Mouse (Mus musculus) forebrain, embryonic 14.5 days (tissue): ENCODE data around the gene H2-Q1. TPM values are rescaled to one million over a fixed set of nuclear protein-coding genes. Genes with fewer than 3 reads are reported as not detected.
A peak's percentile ranks its signal among the peaks of the same experiment; 100 is the strongest.

ENCODE experiments used
- ATAC-seq: fragments of 200-750 bp; cut with Nextera tagmentation; 2 replicates; pipeline ENCODE4 v1.8.0; 2017; ENCODE audit warnings: mild to moderate bottlenecking, moderate library complexity
- DNase-seq: peaks from one replicate; pipeline ENCODE4 v3.0.0-alpha.2; 2015; ENCODE audit warnings: low spot score
- H3K27ac ChIP-seq: fragments of 300-500 bp; sonication (generic); 2 replicates; pipeline ENCODE4 v1.5.1; 2014; ENCODE audit warnings: low read depth, mild to moderate bottlenecking, control low read depth, low read length, moderate library complexity
- H3K27me3 ChIP-seq: fragments of 300-500 bp; sonication (generic); replicated peaks from 2 replicates; pipeline ENCODE4 v1.6.1; 2014; ENCODE audit warnings: low read length, control low read depth, mixed read lengths; ENCODE audit not compliant: control insufficient read depth, insufficient read depth
- H3K36me3 ChIP-seq: fragments of 300-500 bp; sonication (generic); 2 replicates; pipeline ENCODE4 v1.6.1; 2014; ENCODE audit warnings: low read length, control low read depth; ENCODE audit not compliant: control insufficient read depth, insufficient read depth
- H3K4me1 ChIP-seq: fragments of 300-500 bp; sonication (generic); 2 replicates; pipeline ENCODE4 v1.6.1; 2014; ENCODE audit warnings: antibody characterized with exemption, low read length, control low read depth; ENCODE audit not compliant: control insufficient read depth, insufficient read depth
- H3K4me2 ChIP-seq: fragments of 300-500 bp; sonication (generic); 2 replicates; pipeline ENCODE4 v1.6.1; 2014; ENCODE audit warnings: mild to moderate bottlenecking, control low read depth, low read length
- H3K4me3 ChIP-seq: fragments of 300-500 bp; sonication (generic); 2 replicates; pipeline ENCODE4 v1.5.1; 2014; ENCODE audit warnings: low read depth, low read length, control low read depth
- H3K9ac ChIP-seq: fragments of 300-500 bp; sonication (generic); 2 replicates; pipeline ENCODE4 v1.6.1; 2014; ENCODE audit warnings: mild to moderate bottlenecking, low read length, control low read depth, moderate library complexity
- H3K9me3 ChIP-seq: fragments of 300-500 bp; sonication (generic); replicated peaks from 2 replicates; pipeline ENCODE4 v1.6.1; 2016; ENCODE audit warnings: low read length, control low read depth, mixed read lengths; ENCODE audit not compliant: control insufficient read depth
- WGBS: fragments of 180-500 bp; shearing (Covaris S2); extraction: QIAGEN DNeasy Blood & Tissue Kit; methylation state at CpG from one replicate; pipeline ENCODE4 v1.1.7; 2014; 5-methylcytosine and 5-hydroxymethylcytosine counted together
- polyA plus RNA-seq: library from polyadenylated mRNA; unstranded; fragments of >200 nt; fragmentation: Nextera tagmentation; extraction: Ambion mirVana; gene quantifications from 2 replicates; pipeline ENCODE4 v1.2.1, GENCODE M21; 2014

The H2-Q1 gene
- polyA plus RNA-seq, 1 experiment from 2014 or later: not detected

DNA sequence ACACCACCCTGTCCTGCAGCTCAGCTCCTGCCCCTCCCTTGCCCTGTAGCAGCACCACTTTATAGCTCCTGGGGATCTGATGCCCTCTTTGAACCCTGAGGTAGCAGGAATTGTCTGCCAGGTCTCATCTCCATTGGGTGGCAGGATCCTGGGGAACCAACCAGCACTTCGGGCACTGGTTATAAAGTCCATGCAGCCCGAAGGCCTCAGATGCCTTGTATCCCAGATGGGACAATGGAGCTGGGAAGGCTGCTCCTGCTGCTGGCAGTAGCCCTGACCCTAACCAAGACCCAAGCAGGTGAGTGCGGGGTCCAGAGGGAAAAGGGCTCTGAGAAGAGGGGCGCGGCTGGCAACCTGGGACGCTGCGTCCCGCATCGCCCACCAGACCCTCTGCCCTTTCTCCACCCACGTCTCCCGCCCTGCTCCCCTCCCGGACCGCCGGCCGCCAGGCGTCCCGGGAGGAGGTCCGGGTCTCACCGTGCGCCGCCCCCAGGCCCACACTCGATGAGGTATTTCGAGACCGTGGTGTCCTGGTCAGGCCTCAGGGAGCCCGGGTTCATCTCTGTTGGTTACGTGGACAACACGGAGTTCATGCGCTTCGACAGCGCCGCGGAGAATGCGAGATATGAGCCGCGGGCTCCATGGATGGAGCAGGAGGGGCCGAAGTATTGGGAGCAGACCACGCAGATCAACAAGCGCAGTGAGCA lies 38.7 kb downstream of the H2-Q1 start:
- no peak for DNase-seq
- H3K36me3 ChIP-seq: no peaks in the 10 kb centered on the region
- H3K27me3 ChIP-seq: 0 out of 2 replicates have a peak, but pooled peaks cover 13% of the 10 kb centered on the region
- ATAC-seq: no peak
- H3K9ac ChIP-seq: peak overlapping the region; percentile 35; the same call in 1 of the 2 replicates
- 12% methylated on average over 38 of the region's 38 CpGs for WGBS
- no peaks in the 10 kb centered on the region; the same call in 1 of the 2 replicates for H3K4me1 ChIP-seq
- H3K4me2 ChIP-seq: peak overlapping the region; percentile 61
- H3K9me3 ChIP-seq: no peaks in the 10 kb centered on the region
- H3K27ac ChIP-seq: no peak overlapping the region
- peak overlapping the region; percentile 23 for H3K4me3 ChIP-seq

- H3K36me3 ChIP-seq: no peaks in the 10 kb centered on the region
- H3K4me1 ChIP-seq: no peaks in the 10 kb centered on the region; the same call in 1 of the 2 replicates
- H3K27ac ChIP-seq: no peak overlapping the region
- ATAC-seq: no peak
- peak overlapping the region; percentile 61 for H3K4me2 ChIP-seq
- DNase-seq: no peak
- no peaks in the 10 kb centered on the region for H3K9me3 ChIP-seq
- WGBS: 20% methylated on average over 21 of the region's 21 CpGs
- peak overlapping the region; percentile 35; the same call in 1 of the 2 replicates for H3K9ac ChIP-seq
- H3K27me3 ChIP-seq: 0 out of 2 replicates have a peak, but pooled peaks cover 13% of the 10 kb centered on the region
- H3K4me3 ChIP-seq: peak overlapping the region; percentile 23
Measured at GRCm38 (mm10) chr17:35359470-35359862, 39.3 kb downstream of the H2-Q1 start.

Other genes with a start within 250 kb of the H2-Q1 start
- gene Ly6g6e, start 243.5 kb upstream of the H2-Q1 start, polyA plus RNA-seq: 10.1 and 10.7 TPM in 2 replicates
- 0.76 and 1.1 TPM in 2 replicates for gene Ly6g6d, start 242.3 kb upstream of the H2-Q1 start, polyA plus RNA-seq
- 0.15 TPM in 1 of 2 replicates, not detected in the other for gene Ly6g6f, start 234.8 kb upstream of the H2-Q1 start, polyA plus RNA-seq
- 69.9 and 75.7 TPM in 2 replicates for gene Abhd16a, start 231.1 kb upstream of the H2-Q1 start, polyA plus RNA-seq
- not detected in 2 replicates for gene Ly6g5c, start 212.1 kb upstream of the H2-Q1 start, polyA plus RNA-seq
- 0.89 and 1.1 TPM in 2 replicates for gene Ly6g5b, start 205.0 kb upstream of the H2-Q1 start, polyA plus RNA-seq
- 31.3 and 34.2 TPM in 2 replicates for gene Gpank1, start 198.9 kb upstream of the H2-Q1 start, polyA plus RNA-seq
- gene Csnk2b, start 198.4 kb upstream of the H2-Q1 start, polyA plus RNA-seq: 313 and 353 TPM in 2 replicates
- gene D17H6S53E, start 194.0 kb upstream of the H2-Q1 start, polyA plus RNA-seq: 5.2 and 5.5 TPM in 2 replicates
- gene Apom, start 188.4 kb upstream of the H2-Q1 start, polyA plus RNA-seq: 0.22 and 0.29 TPM in 2 replicates
- 128 and 144 TPM in 2 replicates for gene Bag6, start 185.2 kb upstream of the H2-Q1 start, polyA plus RNA-seq
- 117 and 141 TPM in 2 replicates for gene Prrc2a, start 155.5 kb upstream of the H2-Q1 start, polyA plus RNA-seq
- 6.9 and 7.3 TPM in 2 replicates for gene Aif1, start 144.3 kb upstream of the H2-Q1 start, polyA plus RNA-seq
- gene Lst1, start 132.0 kb upstream of the H2-Q1 start, polyA plus RNA-seq: 6.1 and 8.0 TPM in 2 replicates
- 0.39 TPM in 1 of 2 replicates, not detected in the other for gene Ltb, start 126.0 kb upstream of the H2-Q1 start, polyA plus RNA-seq
- gene Tnf, start 118.4 kb upstream of the H2-Q1 start, polyA plus RNA-seq: not detected in 2 replicates
- gene Lta, start 115.1 kb upstream of the H2-Q1 start, polyA plus RNA-seq: 0.13 and 0.21 TPM in 2 replicates
- not detected in 2 replicates for gene Gm16181, start 99.6 kb upstream of the H2-Q1 start, polyA plus RNA-seq
- 44.0 and 61.1 TPM in 2 replicates for gene Atp6v1g2, start 86.7 kb upstream of the H2-Q1 start, polyA plus RNA-seq
- gene Nfkbil1, start 84.6 kb upstream of the H2-Q1 start, polyA plus RNA-seq: 5.1 and 5.2 TPM in 2 replicates
- gene Ddx39b, start 78.7 kb upstream of the H2-Q1 start, polyA plus RNA-seq: 478 and 489 TPM in 2 replicates
- 37.5 and 44.2 TPM in 2 replicates for gene H2-D1, start 57.7 kb upstream of the H2-Q1 start, polyA plus RNA-seq
- 1.1 and 2.1 TPM in 2 replicates for gene H2-Q2, start 21.8 kb downstream of the H2-Q1 start, polyA plus RNA-seq
- gene H2-Q4, start 59.2 kb downstream of the H2-Q1 start, polyA plus RNA-seq: 0.54 and 0.60 TPM in 2 replicates
- 0.28 and 0.38 TPM in 2 replicates for gene H2-Q6, start 104.4 kb downstream of the H2-Q1 start, polyA plus RNA-seq
- 1.5 and 2.0 TPM in 2 replicates for gene H2-Q7, start 118.8 kb downstream of the H2-Q1 start, polyA plus RNA-seq
- 0.23 TPM in 1 of 2 replicates, not detected in the other for gene H2-Q10, start 149.7 kb downstream of the H2-Q1 start, polyA plus RNA-seq
- 0.20 TPM in 1 of 2 replicates, not detected in the other for gene Pou5f1, start 185.6 kb downstream of the H2-Q1 start, polyA plus RNA-seq
- gene Tcf19, start 196.4 kb downstream of the H2-Q1 start, polyA plus RNA-seq: 40.8 and 48.8 TPM in 2 replicates
- 4.7 and 6.5 TPM in 2 replicates for gene Cchcr1, start 196.7 kb downstream of the H2-Q1 start, polyA plus RNA-seq
- 0.28 and 0.36 TPM in 2 replicates for gene Psors1c2, start 212.8 kb downstream of the H2-Q1 start, polyA plus RNA-seq
- 0.06 TPM in 1 of 2 replicates, not detected in the other for gene Cdsn, start 231.7 kb downstream of the H2-Q1 start, polyA plus RNA-seq
- gene 2300002M23Rik, start 247.0 kb downstream of the H2-Q1 start, polyA plus RNA-seq: not detected in 2 replicates